Mouse (Mus musculus) neural tube, embryonic 15.5 days (tissue): ENCODE measurements around the gene Mindy2. TPM values are rescaled to one million over a fixed set of nuclear protein-coding genes. Genes with fewer than 3 reads are reported as not detected.

Source experiments
- ATAC-seq: fragments of 200-750 bp; cut with Nextera tagmentation; 2 replicates; pipeline ENCODE4 v1.8.0; 2017; ENCODE audit warnings: mild to moderate bottlenecking, moderate TSS enrichment, moderate library complexity; ENCODE audit not compliant: low FRiP score
- H3K27ac ChIP-seq: fragments of 300-500 bp; sonication (generic); replicated peaks from 2 replicates; pipeline ENCODE4 v1.5.1; 2015; ENCODE audit warnings: mild to moderate bottlenecking, inconsistent platforms
- H3K27me3 ChIP-seq: fragments of 300-500 bp; sonication (generic); replicated peaks from 2 replicates; pipeline ENCODE4 v1.6.1; 2015; ENCODE audit warnings: inconsistent platforms
- H3K36me3 ChIP-seq: fragments of 300-500 bp; sonication (generic); 2 replicates; pipeline ENCODE4 v1.6.1; 2015; ENCODE audit warnings: inconsistent platforms
- H3K4me1 ChIP-seq: fragments of 300-500 bp; sonication (generic); 2 replicates; pipeline ENCODE4 v1.6.1; 2015; ENCODE audit warnings: inconsistent platforms
- H3K4me2 ChIP-seq: fragments of 300-500 bp; sonication (generic); 2 replicates; pipeline ENCODE4 v1.6.1; 2015; ENCODE audit warnings: inconsistent platforms, mild to moderate bottlenecking, moderate library complexity
- H3K4me3 ChIP-seq: fragments of 300-500 bp; sonication (generic); replicated peaks from 2 replicates; pipeline ENCODE4 v1.5.1; 2015; ENCODE audit warnings: mild to moderate bottlenecking, inconsistent platforms
- H3K9ac ChIP-seq: fragments of 300-500 bp; sonication (generic); replicated peaks from 2 replicates; pipeline ENCODE4 v1.6.1; 2015; ENCODE audit warnings: mild to moderate bottlenecking, inconsistent platforms
- H3K9me3 ChIP-seq: fragments of 300-500 bp; sonication (generic); replicated peaks from 2 replicates; pipeline ENCODE4 v1.6.1; 2016; ENCODE audit warnings: inconsistent platforms
- WGBS: fragments of 180-500 bp; shearing (Covaris S2); methylation state at CpG from one replicate; pipeline ENCODE4 v1.1.7; 2015; ENCODE audit warnings: mixed read lengths; 5-methylcytosine and 5-hydroxymethylcytosine counted together
- polyA plus RNA-seq: library from polyadenylated mRNA; unstranded; fragments of >200 nt; fragmentation: Nextera tagmentation; extraction: Ambion mirVana; gene quantifications from 2 replicates; pipeline ENCODE4 v1.2.1, GENCODE M21; 2015

Gene Mindy2
- polyA plus RNA-seq: 19.3 and 22.3 TPM in 2 replicates

- no peaks in the 10 kb centered on the region for H3K9me3 ChIP-seq
- peaks cover 33% of the 10 kb centered on the region for H3K4me1 ChIP-seq
- no peaks in the 10 kb centered on the region for H3K36me3 ChIP-seq
- WGBS: under 1% methylated on average over 67 of the region's 67 CpGs
- H3K9ac ChIP-seq: peak within 1 kb of the TSS; percentile 99
- ATAC-seq: peak; percentile 97
- peak within 1 kb of the TSS; percentile 71 for H3K4me2 ChIP-seq
- peak within 1 kb of the TSS; percentile 97 for H3K27ac ChIP-seq
- peak within 1 kb of the TSS; percentile 99 for H3K4me3 ChIP-seq
- no peaks in the 10 kb centered on the region for H3K27me3 ChIP-seq
These were observed at the start of gene Mindy2 for GRCm38 (mm10) chr9:70657013-70657967. Gene Mindy2, minus strand, starts transcription at chr9:70657174.

DNA sequence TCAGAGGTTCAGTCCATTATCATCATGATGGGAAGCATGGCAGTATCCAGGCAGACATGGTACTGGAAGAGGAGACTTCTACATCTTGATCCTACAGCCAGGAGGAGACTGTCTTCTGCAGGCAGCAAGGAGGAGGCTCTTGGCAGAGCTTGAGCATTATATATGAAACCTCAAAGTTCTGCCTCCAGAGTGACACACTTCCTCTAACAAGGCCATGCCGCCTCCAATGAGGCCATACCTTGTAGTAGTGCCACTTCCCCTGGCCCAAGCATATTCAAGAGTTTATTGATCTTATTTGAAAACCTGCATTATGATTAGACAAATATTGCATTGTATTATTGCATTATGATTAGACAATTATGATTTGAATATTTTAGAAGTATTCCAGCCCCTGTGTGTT is 49.5 kb upstream of the Mindy2 start:
- Histone ChIP-seq H3K36me3 (no peaks in the 10 kb centered on the region), H3K9ac (no peak overlapping the region), H3K27ac (no peak overlapping the region), H3K4me1 (no peaks in the 10 kb centered on the region), H3K27me3 (no peaks in the 10 kb centered on the region), H3K4me3 (no peak overlapping the region), H3K4me2 (no peak overlapping the region), H3K9me3 (no peaks in the 10 kb centered on the region)
- ATAC-seq: no peak
- WGBS: 95% methylated on average over 1 of the region's 1 CpGs

GRCm38 (mm10) chr9:70703597-70704203 is 46.7 kb upstream of the Mindy2 start:
- no peak overlapping the region for H3K27ac ChIP-seq
- H3K9me3 ChIP-seq: no peaks in the 10 kb centered on the region
- H3K36me3 ChIP-seq: no peaks in the 10 kb centered on the region
- H3K4me2 ChIP-seq: no peak overlapping the region
- no peaks in the 10 kb centered on the region for H3K4me1 ChIP-seq
- no peak for ATAC-seq
- H3K27me3 ChIP-seq: no peaks in the 10 kb centered on the region
- H3K4me3 ChIP-seq: no peak overlapping the region
- WGBS: 94% methylated on average over 5 of the region's 5 CpGs
- H3K9ac ChIP-seq: no peak overlapping the region

- WGBS: 91% methylated on average over 1 of the region's 1 CpGs
- Histone ChIP-seq H3K36me3 (no peaks in the 10 kb centered on the region), H3K9ac (no peak overlapping the region), H3K27ac (no peak overlapping the region), H3K4me2 (no peak overlapping the region), H3K27me3 (no peaks in the 10 kb centered on the region), H3K9me3 (no peaks in the 10 kb centered on the region), H3K4me3 (no peak overlapping the region), H3K4me1 (no peaks in the 10 kb centered on the region)
- no peak for ATAC-seq
These were observed 41.1 kb upstream of the Mindy2 start for GRCm38 (mm10) chr9:70698090-70698489.

- no peak overlapping the region for H3K9ac ChIP-seq
- 97% methylated on average over 2 of the region's 2 CpGs for WGBS
- no peaks in the 10 kb centered on the region for H3K36me3 ChIP-seq
- no peak overlapping the region for H3K4me2 ChIP-seq
- no peaks in the 10 kb centered on the region for H3K4me1 ChIP-seq
- H3K27me3 ChIP-seq: no peaks in the 10 kb centered on the region
- H3K9me3 ChIP-seq: no peaks in the 10 kb centered on the region
- no peak for ATAC-seq
- H3K27ac ChIP-seq: no peak overlapping the region
- H3K4me3 ChIP-seq: no peak overlapping the region
These were observed 38.7 kb upstream of the Mindy2 start for GRCm38 (mm10) chr9:70695723-70696122.

GRCm38 (mm10) chr9:70691772-70692693 is 35.1 kb upstream of the Mindy2 start:
- H3K4me3 ChIP-seq: no peak overlapping the region
- no peaks in the 10 kb centered on the region for H3K27me3 ChIP-seq
- H3K4me1 ChIP-seq: no peaks in the 10 kb centered on the region
- no peak for ATAC-seq
- no peak overlapping the region for H3K4me2 ChIP-seq
- no peak overlapping the region for H3K27ac ChIP-seq
- no peaks in the 10 kb centered on the region for H3K9me3 ChIP-seq
- no peak overlapping the region for H3K9ac ChIP-seq
- WGBS: 78% methylated on average over 2 of the region's 2 CpGs
- no peaks in the 10 kb centered on the region for H3K36me3 ChIP-seq

- Histone ChIP-seq H3K36me3 (no peaks in the 10 kb centered on the region), H3K4me1 (no peaks in the 10 kb centered on the region), H3K27ac (no peak overlapping the region), H3K4me3 (no peak overlapping the region), H3K27me3 (no peaks in the 10 kb centered on the region), H3K4me2 (no peak overlapping the region), H3K9ac (no peak overlapping the region), H3K9me3 (no peaks in the 10 kb centered on the region)
- no peak for ATAC-seq
These were observed 33.6 kb upstream of the Mindy2 start for GRCm38 (mm10) chr9:70690579-70690978.

DNA sequence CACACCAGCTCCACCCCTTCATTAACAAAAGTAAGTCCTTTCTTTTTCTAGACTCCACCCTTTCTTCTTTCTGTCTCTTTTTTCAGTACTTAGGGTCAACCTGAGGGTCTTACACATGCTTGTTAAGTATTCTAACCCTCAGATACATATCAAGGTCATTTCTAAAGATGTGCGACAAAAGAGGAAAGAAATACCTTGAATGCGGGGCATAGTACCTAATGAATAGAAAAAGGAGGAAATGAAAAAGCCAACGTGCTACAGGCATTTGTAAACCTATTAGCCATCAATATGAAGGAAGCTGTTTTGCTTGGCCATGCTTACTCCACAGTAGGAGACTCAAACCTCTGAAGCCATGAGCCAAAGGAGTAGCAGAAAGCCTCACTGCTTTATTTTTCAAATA is 33.0 kb upstream of the Mindy2 start:
- Histone ChIP-seq H3K27me3 (no peaks in the 10 kb centered on the region), H3K9me3 (no peaks in the 10 kb centered on the region), H3K9ac (no peak overlapping the region), H3K4me3 (no peak overlapping the region), H3K27ac (no peak overlapping the region), H3K36me3 (no peaks in the 10 kb centered on the region), H3K4me2 (no peak overlapping the region), H3K4me1 (no peaks in the 10 kb centered on the region)
- no peak for ATAC-seq
- 82% methylated on average over 3 of the region's 3 CpGs for WGBS

- Histone ChIP-seq H3K9ac (no peak overlapping the region), H3K4me1 (no peaks in the 10 kb centered on the region), H3K27me3 (no peaks in the 10 kb centered on the region), H3K27ac (no peak overlapping the region), H3K9me3 (no peaks in the 10 kb centered on the region), H3K4me2 (no peak overlapping the region), H3K4me3 (no peak overlapping the region), H3K36me3 (no peaks in the 10 kb centered on the region)
- 98% methylated on average over 2 of the region's 2 CpGs for WGBS
- ATAC-seq: no peak
These were observed 31.5 kb upstream of the Mindy2 start for GRCm38 (mm10) chr9:70688301-70688968.

DNA sequence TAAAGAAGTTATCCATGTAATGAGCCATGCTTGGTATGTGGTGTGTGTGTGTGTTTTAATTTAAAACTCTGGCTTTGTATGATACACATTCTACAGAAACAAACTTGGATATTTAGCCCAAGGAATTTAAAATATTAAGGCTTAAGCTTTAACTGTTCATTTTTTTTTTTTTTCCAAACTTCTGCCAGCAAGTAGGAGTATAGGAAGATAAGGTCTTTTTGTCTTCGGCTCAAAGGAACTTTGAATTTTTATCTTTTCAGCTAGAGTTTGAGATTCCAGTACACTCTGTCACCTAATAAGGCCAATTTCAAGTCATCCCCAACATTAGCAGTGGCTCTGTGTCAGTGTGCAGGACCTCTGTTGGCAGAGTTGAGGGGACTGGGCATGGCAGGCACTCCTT is 25.2 kb upstream of the Mindy2 start:
- Histone ChIP-seq H3K4me2 (no peak overlapping the region), H3K27ac (no peak overlapping the region), H3K4me1 (peaks cover 22% of the 10 kb centered on the region), H3K9me3 (no peaks in the 10 kb centered on the region), H3K9ac (no peak overlapping the region), H3K4me3 (no peak overlapping the region), H3K36me3 (no peaks in the 10 kb centered on the region), H3K27me3 (no peaks in the 10 kb centered on the region)
- ATAC-seq: no peak
- 83% methylated on average over 1 of the region's 1 CpGs for WGBS
